Mouse (Mus musculus): Measurements from ENCODE around the gene Pcyox1.

DNA sequence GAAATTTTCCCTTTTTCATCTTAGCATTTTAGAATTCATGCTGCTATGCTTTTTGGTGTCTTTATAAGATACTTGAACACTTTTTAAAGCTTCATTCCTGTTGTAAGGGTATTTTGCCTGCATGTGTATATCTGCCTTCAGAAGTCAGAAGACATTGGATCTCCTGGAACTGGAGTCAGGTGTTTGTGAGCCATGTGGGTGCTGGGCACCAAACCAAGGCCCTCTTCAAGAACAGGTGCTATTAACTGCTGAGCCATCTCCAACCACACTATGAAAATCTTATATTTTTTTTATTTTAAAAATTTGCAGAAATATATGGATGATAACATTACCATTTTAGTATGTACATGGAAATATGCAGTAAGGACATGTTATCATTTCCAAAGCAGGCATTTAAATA is 9.4 kb upstream of the Pcyox1 start:
- TF ChIP-seq CTCF (IDR thresholded peaks at IDR 0.05; ENCODE audit: low read depth) (no peak), EP300 (optimal IDR thresholded peaks at IDR 0.05) (no peak)

Data from stomach, postnatal 0 days (tissue).